Mouse (Mus musculus) liver, adult 2 months (tissue): ENCODE data around the gene Rex1bd. TPM values are rescaled to one million over a fixed set of nuclear protein-coding genes. Genes with fewer than 3 reads are reported as not detected.

Experiments
- DNase-seq: peaks from one replicate; pipeline ENCODE4 v3.0.0-alpha.2; 2011; ENCODE audit warnings: low read depth, low spot score; ENCODE audit errors: extremely low read depth
- H3K27ac ChIP-seq: fragments of 200-500 bp; replicated peaks from 2 replicates; pipeline ENCODE4 v1.5.1; 2012; ENCODE audit warnings: low read depth, mild to moderate bottlenecking, control low read depth, inconsistent platforms, low read length; ENCODE audit not compliant: insufficient read depth
- H3K27me3 ChIP-seq: fragments of 200-500 bp; 2 replicates; pipeline ENCODE4 v1.6.1; 2012; ENCODE audit warnings: mild to moderate bottlenecking, moderate library complexity, low read length, inconsistent platforms; ENCODE audit not compliant: control insufficient read depth, insufficient read depth
- H3K36me3 ChIP-seq: fragments of 200-500 bp; 2 replicates; pipeline ENCODE4 v1.6.1; 2012; ENCODE audit warnings: low read length, inconsistent platforms; ENCODE audit not compliant: control insufficient read depth, insufficient read depth
- H3K4me1 ChIP-seq: fragments of 200-500 bp; 2 replicates; pipeline ENCODE4 v1.6.1; 2011; ENCODE audit warnings: low read length; ENCODE audit not compliant: control insufficient read depth, insufficient read depth
- H3K4me3 ChIP-seq: fragments of 200-500 bp; 2 replicates; pipeline ENCODE4 v1.5.1; 2011; ENCODE audit warnings: low read depth, mild to moderate bottlenecking, control low read depth, low read length, moderate library complexity; ENCODE audit not compliant: insufficient read depth
- H3K79me2 ChIP-seq: fragments of 200-500 bp; 2 replicates; pipeline ENCODE4 v1.6.1; 2012; ENCODE audit warnings: inconsistent platforms, mild to moderate bottlenecking, low read length, moderate library complexity; ENCODE audit not compliant: control insufficient read depth, insufficient read depth
- H3K9ac ChIP-seq: fragments of 200-500 bp; 2 replicates; pipeline ENCODE4 v1.6.1; 2012; ENCODE audit warnings: low read depth, mild to moderate bottlenecking, control low read depth, inconsistent platforms, low read length
- CTCF ChIP-seq: fragments of 200-500 bp; IDR thresholded peaks from 2 replicates; pipeline ENCODE4 v1.5.1; 2011; ENCODE audit warnings: low read depth, low read length, control low read depth
- POLR2A ChIP-seq: fragments of 200-500 bp; IDR thresholded peaks from 2 replicates; pipeline ENCODE4 v1.6.1; 2011; ENCODE audit warnings: low read length, control low read depth; ENCODE audit not compliant: insufficient read depth; ENCODE audit errors: extremely low read depth
- WGBS: fragments of 180-500 bp; shearing (Covaris S2); methylation state at CpG from one replicate; pipeline ENCODE4 v1.1.7; 2018; 5-methylcytosine and 5-hydroxymethylcytosine counted together
- polyA plus RNA-seq: library from polyadenylated mRNA; depleted of rRNA; stranded (reverse); fragments of >200 nt; gene quantifications from 2 replicates; pipeline ENCODE4 v1.2.3, GENCODE M21; 2012
- total RNA-seq: library from RNA; depleted of rRNA; stranded (reverse); fragments of >200 nt; gene quantifications from 2 replicates; pipeline ENCODE4 v1.2.3, GENCODE M21; 2014

The Rex1bd gene
- total and polyA plus RNA-seq, 2 experiments: 60.8 to 141 TPM

DNA sequence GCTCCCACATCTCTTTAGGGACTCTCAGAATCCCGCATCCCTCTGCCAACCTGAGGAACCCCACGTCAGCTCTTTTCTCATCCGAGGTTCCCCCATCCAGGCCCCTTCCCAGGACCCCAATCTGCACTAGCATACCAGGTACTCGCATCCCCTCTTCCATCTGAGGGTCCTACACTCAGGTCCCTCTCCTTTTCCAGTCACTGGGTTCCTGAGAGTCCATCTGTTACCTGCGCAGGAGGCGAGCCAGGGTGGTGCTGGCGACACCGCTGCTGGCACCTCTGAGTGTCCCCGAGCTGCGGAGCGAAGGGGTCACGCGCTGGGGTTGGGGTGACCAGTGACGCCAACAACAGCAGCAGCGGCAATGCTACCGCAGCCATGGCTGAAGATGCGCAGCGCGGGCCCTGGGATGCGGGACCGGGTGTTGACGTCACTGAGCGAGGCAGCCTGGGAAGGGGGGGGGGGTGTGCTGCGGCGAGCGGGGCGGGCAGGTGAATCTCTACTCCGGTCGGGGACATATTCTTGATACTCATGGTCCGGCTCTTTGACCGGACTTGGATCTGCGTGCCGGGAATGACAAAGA is 19.5 kb downstream of the Rex1bd start, which contains the start of gene Tmem59l:
Tmem59l (minus strand) TSS at position 418 of the 580 bp plus-strand sequence.
- Histone ChIP-seq H3K4me3 (peak within 1 kb of the TSS; percentile 8; the same call in 1 of the 2 replicates), H3K27ac (no peak within 1 kb of the TSS), H3K36me3 (no peaks in the 10 kb centered on the region), H3K9ac (no peak within 1 kb of the TSS), H3K27me3 (peaks cover 22% of the 10 kb centered on the region), H3K79me2 (no peaks in the 10 kb centered on the region), H3K4me1 (peaks cover 3% of the 10 kb centered on the region)
- WGBS: 21% methylated on average over 33 of the region's 33 CpGs
- no peak for DNase-seq
- TF ChIP-seq POLR2A (no peak), CTCF (no peak)

DNA sequence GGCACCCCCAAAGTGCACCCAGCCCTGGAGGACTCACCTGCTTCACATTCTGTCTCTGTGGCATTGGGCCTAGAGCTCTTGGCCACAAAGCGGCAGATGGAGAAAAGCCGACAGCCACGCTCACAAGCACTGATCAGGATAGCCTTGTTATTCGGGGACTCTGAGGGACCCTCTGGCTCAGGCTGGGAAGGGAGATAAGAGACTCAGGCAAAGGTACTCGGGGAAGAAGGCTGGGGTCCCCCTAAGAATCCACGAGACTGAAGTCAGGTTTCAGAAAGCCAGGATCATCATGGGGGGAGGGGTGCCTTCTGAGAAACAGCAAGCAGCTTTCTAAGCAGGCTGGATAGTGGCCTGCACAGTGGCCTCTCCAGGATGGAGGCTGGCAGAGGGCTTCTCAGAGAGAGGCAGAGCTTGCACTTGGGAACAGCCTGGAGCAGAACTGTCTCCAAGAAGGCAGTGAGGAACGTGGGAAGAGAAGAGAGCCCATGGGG is 20.3 kb downstream of the Rex1bd start:
- no peaks in the 10 kb centered on the region for H3K79me2 ChIP-seq
- TF ChIP-seq CTCF (no peak), POLR2A (no peak)
- WGBS: 73% methylated on average over 7 of the region's 7 CpGs
- H3K27me3 ChIP-seq: peaks cover 22% of the 10 kb centered on the region
- no peak for DNase-seq
- no peak overlapping the region for H3K9ac ChIP-seq
- H3K4me3 ChIP-seq: no peak overlapping the region
- H3K27ac ChIP-seq: no peak overlapping the region
- H3K36me3 ChIP-seq: no peaks in the 10 kb centered on the region
- H3K4me1 ChIP-seq: peaks cover 3% of the 10 kb centered on the region

DNA sequence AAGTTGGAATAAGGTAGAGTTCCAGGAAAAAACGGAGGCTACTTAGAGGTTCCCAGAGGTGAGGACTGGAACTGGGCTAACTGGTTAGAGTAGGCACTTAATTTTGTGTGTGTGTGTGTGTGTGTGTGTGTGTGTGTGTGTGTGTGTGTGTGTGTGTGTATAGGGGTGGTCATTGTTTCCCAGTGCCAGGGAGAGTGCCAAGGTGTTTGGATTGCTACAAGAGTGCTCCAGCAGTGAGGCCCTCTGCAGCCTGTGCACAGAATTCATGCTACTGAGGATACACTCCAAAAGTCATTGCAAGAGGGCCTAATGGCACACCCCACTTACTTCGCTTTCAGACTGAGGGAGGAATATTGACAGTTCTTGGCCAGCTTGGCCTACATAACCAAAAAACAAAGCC is 23.6 kb downstream of the Rex1bd start:
- DNase-seq: no peak
- H3K36me3 ChIP-seq: no peaks in the 10 kb centered on the region
- peaks cover 6% of the 10 kb centered on the region for H3K27me3 ChIP-seq
- no peak overlapping the region for H3K4me3 ChIP-seq
- WGBS: 72% methylated on average over 2 of the region's 2 CpGs
- no peak overlapping the region for H3K27ac ChIP-seq
- no peak overlapping the region for H3K9ac ChIP-seq
- peaks cover under 1% of the 10 kb centered on the region; the same call in 1 of the 2 replicates for H3K4me1 ChIP-seq
- H3K79me2 ChIP-seq: no peaks in the 10 kb centered on the region
- TF ChIP-seq POLR2A: no peak
- TF ChIP-seq CTCF: no peak

- H3K27me3 ChIP-seq: peaks cover under 1% of the 10 kb centered on the region
- H3K79me2 ChIP-seq: no peaks in the 10 kb centered on the region
- H3K9ac ChIP-seq: no peak overlapping the region
- 79% methylated on average over 3 of the region's 3 CpGs for WGBS
- no peak for DNase-seq
- TF ChIP-seq POLR2A: no peak
- TF ChIP-seq CTCF: no peak
- no peak overlapping the region for H3K4me3 ChIP-seq
- no peak overlapping the region for H3K27ac ChIP-seq
- no peaks in the 10 kb centered on the region for H3K36me3 ChIP-seq
- no peaks in the 10 kb centered on the region; the same call in 1 of the 2 replicates for H3K4me1 ChIP-seq
Observed at GRCm38 (mm10) chr8:70481908-70482307, 24.6 kb downstream of the Rex1bd start.

DNA sequence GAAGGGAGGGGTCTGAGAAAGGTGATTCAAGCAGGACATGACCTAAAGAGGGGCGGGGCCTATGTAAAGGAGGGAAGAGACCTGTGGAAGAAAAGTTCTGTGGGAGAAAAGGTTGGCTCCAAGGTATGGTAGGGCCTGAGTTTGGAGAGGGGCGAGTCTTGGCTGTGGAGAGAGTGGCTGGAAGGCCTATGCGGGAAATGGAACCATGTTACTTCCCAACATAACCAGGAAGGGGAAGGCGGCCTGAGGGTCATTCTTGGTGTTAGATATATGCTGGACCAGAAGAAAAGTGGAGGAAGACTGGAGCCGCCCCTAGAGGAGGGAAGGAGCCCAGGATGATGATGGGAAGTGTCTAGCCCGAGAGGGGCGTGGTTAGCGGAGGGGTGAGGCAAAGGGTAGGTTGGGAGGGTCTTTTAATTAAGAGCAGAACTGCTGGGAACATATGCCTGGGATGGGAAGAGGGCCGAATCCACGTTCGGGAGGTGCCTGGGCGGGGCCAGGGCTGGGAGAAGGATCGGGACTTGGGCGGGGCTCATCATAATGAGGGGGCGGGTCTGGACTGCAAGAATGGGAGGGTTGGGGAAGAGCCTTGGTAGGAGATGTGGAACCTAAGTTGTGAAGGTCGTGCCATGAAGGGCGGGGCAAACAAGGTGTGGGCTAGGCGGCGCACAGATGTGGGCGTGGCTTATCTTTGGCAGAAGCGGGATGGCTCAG is 29.1 kb downstream of the Rex1bd start:
- no peak for TF ChIP-seq POLR2A
- no peak for TF ChIP-seq CTCF
- H3K27ac ChIP-seq: no peak overlapping the region
- no peaks in the 10 kb centered on the region; the same call in 1 of the 2 replicates for H3K4me1 ChIP-seq
- H3K9ac ChIP-seq: no peak overlapping the region
- WGBS: 9% methylated on average over 21 of the region's 21 CpGs
- peak; percentile 35 for DNase-seq
- H3K79me2 ChIP-seq: peaks cover 13% of the 10 kb centered on the region; the same call in 1 of the 2 replicates
- H3K4me3 ChIP-seq: peak overlapping the region; percentile 97
- no peaks in the 10 kb centered on the region for H3K27me3 ChIP-seq
- H3K36me3 ChIP-seq: no peaks in the 10 kb centered on the region
